Mouse (Mus musculus) midbrain, embryonic 11.5 days (tissue): Measurements from ENCODE around the gene Syvn1. TPM values are rescaled to one million over a fixed set of nuclear protein-coding genes. Genes with fewer than 3 reads are reported as not detected.

Source experiments
- microRNA-seq: library from miRNA; unstranded; fragments of <30 nt; microRNA quantifications from one replicate; pipeline ENCODE4, GENCODE M21; 2017
- polyA plus RNA-seq: library from polyadenylated mRNA; unstranded; fragments of >200 nt; fragmentation: Nextera tagmentation; extraction: Ambion mirVana; gene quantifications from 2 replicates; pipeline ENCODE4 v1.2.1, GENCODE M21; 2014

Syvn1 gene
- polyA plus RNA-seq, 1 experiment from 2014 or later = 23.1 TPM

Small RNA genes within 50 kb of the gene (microRNA-seq; reads per million reads assigned to microRNA genes)
- 1.9 reads per million, percentile 3 among the genes with 10 or more reads in this experiment for gene Mir6988

Other genes starting within 250 kb of the Syvn1 start
- gene Frmd8, start 171.3 kb upstream of the Syvn1 start, polyA plus RNA-seq = 11.5 and 14.0 TPM in 2 replicates
- gene Slc25a45, start 168.8 kb upstream of the Syvn1 start, polyA plus RNA-seq = 1.1 and 1.8 TPM in 2 replicates
- 7.3 and 8.3 TPM in 2 replicates for gene Tigd3, start 152.4 kb upstream of the Syvn1 start, polyA plus RNA-seq
- 200 and 203 TPM in 2 replicates for gene Dpf2, start 133.6 kb upstream of the Syvn1 start, polyA plus RNA-seq
- 2.2 and 2.5 TPM in 2 replicates for gene Cdc42ep2, start 121.8 kb upstream of the Syvn1 start, polyA plus RNA-seq
- 74.4 and 82.7 TPM in 2 replicates for gene Pola2, start 82.4 kb upstream of the Syvn1 start, polyA plus RNA-seq
- not detected in 2 replicates for gene Slc22a20, start 60.4 kb upstream of the Syvn1 start, polyA plus RNA-seq
- 3.9 and 4.0 TPM in 2 replicates for gene Capn1, start 30.7 kb upstream of the Syvn1 start, polyA plus RNA-seq
- gene Mrpl49, start 11.2 kb downstream of the Syvn1 start, polyA plus RNA-seq = 88.0 and 92.5 TPM in 2 replicates
- gene Fau, start 11.3 kb downstream of the Syvn1 start, polyA plus RNA-seq = 717 and 781 TPM in 2 replicates
- 39.5 and 40.0 TPM in 2 replicates for gene Znhit2, start 14.6 kb downstream of the Syvn1 start, polyA plus RNA-seq
- gene Tm7sf2, start 21.8 kb downstream of the Syvn1 start, polyA plus RNA-seq = 35.7 and 39.6 TPM in 2 replicates
- 37.4 and 48.3 TPM in 2 replicates for gene Vps51, start 30.7 kb downstream of the Syvn1 start, polyA plus RNA-seq
- not detected in 2 replicates for gene Tmem262, start 33.5 kb downstream of the Syvn1 start, polyA plus RNA-seq
- 2.0 and 2.2 TPM in 2 replicates for gene Gm28374, start 35.7 kb downstream of the Syvn1 start, polyA plus RNA-seq
- gene Zfpl1, start 38.4 kb downstream of the Syvn1 start, polyA plus RNA-seq = 63.4 and 63.5 TPM in 2 replicates
- 61.2 and 66.3 TPM in 2 replicates for gene Cdca5, start 38.4 kb downstream of the Syvn1 start, polyA plus RNA-seq
- gene AC131692.1, start 47.8 kb downstream of the Syvn1 start, polyA plus RNA-seq = 0.27 and 0.40 TPM in 2 replicates
- 0.37 and 0.46 TPM in 2 replicates for gene Naaladl1, start 59.2 kb downstream of the Syvn1 start, polyA plus RNA-seq
- gene Sac3d1, start 72.1 kb downstream of the Syvn1 start, polyA plus RNA-seq = 55.3 and 60.0 TPM in 2 replicates
- 23.8 and 26.1 TPM in 2 replicates for gene Snx15, start 81.7 kb downstream of the Syvn1 start, polyA plus RNA-seq
- gene Batf2, start 94.4 kb downstream of the Syvn1 start, polyA plus RNA-seq = not detected in 2 replicates
- 75.6 and 86.1 TPM in 2 replicates for gene Arl2, start 95.0 kb downstream of the Syvn1 start, polyA plus RNA-seq
- gene Majin, start 137.8 kb downstream of the Syvn1 start, polyA plus RNA-seq = not detected in 2 replicates
- gene Gpha2, start 179.8 kb downstream of the Syvn1 start, polyA plus RNA-seq = 0.39 and 0.40 TPM in 2 replicates
- 39.1 and 41.0 TPM in 2 replicates for gene Ppp2r5b, start 189.3 kb downstream of the Syvn1 start, polyA plus RNA-seq
- 7.1 and 8.1 TPM in 2 replicates for gene Atg2a, start 195.1 kb downstream of the Syvn1 start, polyA plus RNA-seq
- 64.1 and 68.2 TPM in 2 replicates for gene Ehd1, start 230.1 kb downstream of the Syvn1 start, polyA plus RNA-seq